Mouse (Mus musculus) erythroblast, embryonic 14.5 days (primary cell): Measurements from ENCODE around the gene Gpx8. TPM values are rescaled to one million over a fixed set of nuclear protein-coding genes. Genes with fewer than 3 reads are reported as not detected.
"Not testable (repeated sequence)": the region's sequence is repeated elsewhere in the genome, so short reads cannot be mapped to it uniquely, and the experiment has no call there.

Experiments
- H3K27me3 ChIP-seq: 2 replicates; pipeline ENCODE4 v1.6.1; 2012; ENCODE audit warnings: inconsistent platforms; ENCODE audit not compliant: control insufficient read depth
- H3K36me3 ChIP-seq: 2 replicates; pipeline ENCODE4 v1.6.1; 2012; ENCODE audit warnings: mild to moderate bottlenecking, inconsistent platforms; ENCODE audit not compliant: control insufficient read depth
- H3K4me1 ChIP-seq: 2 replicates; pipeline ENCODE4 v1.6.1; 2012; ENCODE audit warnings: inconsistent platforms; ENCODE audit not compliant: control insufficient read depth
- H3K4me3 ChIP-seq: replicated peaks from 2 replicates; pipeline ENCODE3; 2012; ENCODE audit warnings: moderate library complexity, mild to moderate bottlenecking, inconsistent platforms
- H3K9me3 ChIP-seq: 2 replicates; pipeline ENCODE4 v1.6.1; 2012; ENCODE audit warnings: low read length, inconsistent platforms, mixed read lengths; ENCODE audit not compliant: control insufficient read depth
- GATA1 ChIP-seq: IDR thresholded peaks from 2 replicates; pipeline ENCODE4 v1.6.1; 2012; ENCODE audit warnings: low read length, inconsistent platforms, mixed read lengths
- TAL1 ChIP-seq: IDR thresholded peaks from 3 replicates; pipeline ENCODE4 v1.6.1; 2012; ENCODE audit warnings: low read length, inconsistent platforms, mixed read lengths
- polyA plus RNA-seq: library from polyadenylated mRNA; stranded (reverse); fragments of >175 nt; gene quantifications from 2 replicates; pipeline ENCODE4 v1.2.3, GENCODE M21; 2012

Gpx8 gene
- polyA plus RNA-seq, 1 experiment, result not detected

DNA sequence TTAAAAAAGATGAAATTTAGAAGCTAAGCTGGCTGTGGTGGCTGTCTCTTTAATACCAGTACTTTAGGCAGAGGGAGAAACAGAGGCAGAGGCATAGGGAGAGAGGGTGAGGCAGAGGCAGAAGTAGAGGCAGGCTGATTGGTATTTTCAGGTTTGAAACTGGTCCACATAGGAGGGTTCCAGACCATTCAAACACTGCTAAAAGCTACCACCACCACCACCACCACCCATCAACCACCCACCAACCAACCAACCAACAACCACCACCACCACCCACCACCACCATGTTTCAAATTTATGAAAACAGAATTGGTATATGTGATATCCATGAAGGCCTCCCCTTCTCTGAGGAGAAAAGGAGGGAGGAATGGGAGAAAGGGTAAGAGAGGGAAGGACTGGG, 13.4 kb downstream of the Gpx8 start:
- Histone ChIP-seq H3K4me1 (peaks cover 18% of the 10 kb centered on the region), H3K9me3 (no peaks in the 10 kb centered on the region; the same call in 1 of the 2 replicates), H3K36me3 (no peaks in the 10 kb centered on the region), H3K27me3 (peaks cover 90% of the 10 kb centered on the region), H3K4me3 (no peak overlapping the region)
- TF ChIP-seq GATA1, result no peak
- no peak for TF ChIP-seq TAL1

DNA sequence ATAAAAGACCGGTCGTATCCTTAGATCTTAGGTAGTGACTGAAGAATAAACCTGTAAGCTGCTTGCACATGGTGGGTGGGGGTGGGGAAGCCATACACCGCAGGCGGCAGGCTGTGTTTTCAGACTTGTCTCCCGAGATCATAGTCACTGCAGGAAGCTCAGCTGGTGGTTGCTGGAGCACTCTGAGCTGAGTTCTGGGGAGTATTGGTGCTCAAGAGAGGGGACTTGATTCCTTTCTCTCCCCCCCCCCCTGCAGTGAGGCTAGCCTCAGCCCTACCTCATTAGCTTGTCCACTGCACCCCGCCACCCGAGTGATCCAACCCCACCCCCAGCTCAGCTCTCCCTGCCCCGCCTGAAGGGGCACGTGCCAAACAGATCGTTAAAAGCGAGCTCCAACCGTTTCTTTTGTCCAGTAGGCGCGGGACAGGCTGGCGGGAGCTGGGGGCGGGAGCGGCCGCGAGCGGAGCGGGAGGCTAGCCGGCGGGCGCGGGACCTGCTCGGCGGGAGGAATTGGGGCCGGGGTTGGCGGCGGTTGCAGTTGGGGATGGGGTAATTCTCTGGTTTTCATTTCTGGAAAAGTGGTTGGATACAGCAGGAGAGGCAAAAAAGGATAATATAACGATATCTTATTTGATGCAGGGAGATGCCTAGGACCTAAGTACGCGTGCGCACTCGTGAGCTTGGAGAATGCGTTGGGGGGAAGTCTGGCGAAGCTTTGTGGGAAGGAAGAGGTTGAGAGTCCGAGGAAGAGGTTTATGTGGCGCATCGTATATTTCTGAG, 14.2 kb downstream of the Gpx8 start:
- no peak for TF ChIP-seq GATA1
- TF ChIP-seq TAL1, result no peak
- Histone ChIP-seq H3K4me3 (peak overlapping the region; percentile 12), H3K27me3 (peaks cover 85% of the 10 kb centered on the region)

DNA sequence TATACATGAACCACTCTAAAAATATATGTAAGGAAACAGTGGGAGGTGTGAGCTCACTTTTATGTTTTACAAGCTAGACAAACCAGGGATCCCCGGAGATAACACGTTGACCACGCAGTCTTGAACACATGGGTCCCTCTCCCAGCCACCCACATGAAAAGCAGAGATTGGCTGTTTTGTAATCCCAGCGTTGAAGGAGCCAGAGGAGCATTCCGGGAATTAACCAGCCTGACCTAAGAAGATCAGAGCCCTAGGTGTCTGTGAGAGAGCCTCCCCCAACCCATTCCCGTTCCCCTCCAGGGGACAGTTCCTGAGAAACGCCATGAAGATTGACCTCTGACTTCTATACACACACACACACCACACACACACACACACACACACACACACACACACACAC, 14.9 kb downstream of the Gpx8 start:
- peaks cover 85% of the 10 kb centered on the region for H3K27me3 ChIP-seq
- TF ChIP-seq GATA1 (no peak), TAL1 (no peak)
- H3K9me3 ChIP-seq, result no peaks in the 10 kb centered on the region; the same call in 1 of the 2 replicates
- peaks cover 18% of the 10 kb centered on the region for H3K4me1 ChIP-seq
- H3K4me3 ChIP-seq, result no peak overlapping the region
- no peaks in the 10 kb centered on the region for H3K36me3 ChIP-seq

More for the DNA sequence above, 14.2 kb downstream of the Gpx8 start:
- no peaks in the 10 kb centered on the region; the same call in 1 of the 2 replicates for H3K9me3 ChIP-seq
- H3K36me3 ChIP-seq, result no peaks in the 10 kb centered on the region
- peaks cover 18% of the 10 kb centered on the region for H3K4me1 ChIP-seq

GRCm38 (mm10) chr13:113023274-113024143, 22.7 kb downstream of the Gpx8 start:
- H3K9me3 ChIP-seq, result no peaks in the 10 kb centered on the region
- no peak overlapping the region for H3K4me3 ChIP-seq
- H3K4me1 ChIP-seq, result peaks cover 2% of the 10 kb centered on the region
- TF ChIP-seq GATA1 (no peak), TAL1 (no peak)
- peaks cover 21% of the 10 kb centered on the region for H3K27me3 ChIP-seq
- no peaks in the 10 kb centered on the region for H3K36me3 ChIP-seq

- TF ChIP-seq GATA1 (no peak), TAL1 (no peak)
- Histone ChIP-seq H3K9me3 (no peaks in the 10 kb centered on the region), H3K4me3 (no peak overlapping the region), H3K27me3 (peaks cover 16% of the 10 kb centered on the region), H3K4me1 (peaks cover 2% of the 10 kb centered on the region), H3K36me3 (no peaks in the 10 kb centered on the region)
Measured at GRCm38 (mm10) chr13:113022467-113022866, 23.7 kb downstream of the Gpx8 start.

DNA sequence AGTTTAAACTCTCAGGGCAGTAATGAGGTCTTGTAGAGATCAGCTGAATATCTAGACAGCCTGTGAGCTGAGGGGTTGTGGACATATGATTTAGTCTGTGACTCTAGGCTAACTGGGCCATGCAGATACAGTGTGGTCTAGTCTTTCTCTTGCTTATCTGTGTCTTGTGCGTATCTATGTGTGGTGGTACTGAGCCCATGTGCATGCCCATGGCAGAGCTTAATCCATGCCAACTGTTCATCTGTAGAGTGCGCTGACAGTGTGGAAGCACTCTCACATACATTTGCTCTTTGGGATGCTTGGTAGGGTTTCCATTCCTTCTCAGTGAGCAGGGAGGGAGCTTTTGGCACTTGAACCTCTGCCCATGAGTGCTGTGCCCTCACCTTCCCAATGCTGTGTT, 24.7 kb downstream of the Gpx8 start:
- Histone ChIP-seq H3K4me1 (peaks cover 2% of the 10 kb centered on the region), H3K36me3 (no peaks in the 10 kb centered on the region), H3K4me3 (no peak overlapping the region), H3K9me3 (no peaks in the 10 kb centered on the region), H3K27me3 (peaks cover 13% of the 10 kb centered on the region)
- no peak for TF ChIP-seq GATA1
- TF ChIP-seq TAL1, result no peak

DNA sequence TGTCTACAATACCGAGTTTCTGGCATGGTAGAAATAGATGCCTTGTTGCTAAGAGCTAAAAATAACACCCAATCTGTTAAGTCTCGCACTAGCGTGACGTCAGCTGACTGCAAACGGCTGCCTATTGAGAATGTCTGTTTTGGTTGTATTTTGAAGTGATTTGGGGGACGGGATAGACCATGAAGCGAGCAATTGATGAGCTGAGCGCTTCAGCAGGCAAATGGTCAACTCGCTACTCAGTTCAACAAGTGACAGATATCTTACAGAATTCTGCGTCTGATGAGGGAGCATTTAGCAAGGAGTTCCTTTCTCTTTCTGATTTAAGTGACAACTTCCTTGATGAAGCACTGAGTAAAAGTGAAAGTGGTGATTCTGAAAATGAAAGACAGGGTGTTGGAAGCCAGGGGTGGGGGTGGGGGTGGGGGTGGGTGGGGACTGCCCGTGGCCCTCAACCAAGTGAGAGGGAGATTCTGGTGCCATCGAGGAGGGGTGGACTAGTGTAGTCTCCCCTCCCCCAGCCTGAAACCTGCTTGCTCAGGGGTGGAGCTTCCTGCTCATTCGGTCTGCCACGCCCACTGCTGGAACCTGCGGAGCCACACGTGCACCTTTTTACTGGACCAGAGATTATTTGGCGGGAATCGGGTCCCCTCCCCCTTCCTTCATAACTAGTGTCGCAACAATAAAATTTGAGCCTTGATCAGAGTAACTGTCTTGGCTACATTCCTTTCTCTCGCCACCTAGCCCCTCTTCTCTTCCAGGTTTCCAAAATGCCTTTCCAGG, 32.8 kb downstream of the Gpx8 start:
- peak overlapping the region; percentile 52 for H3K4me3 ChIP-seq
- H3K9me3 ChIP-seq, H3K4me1 ChIP-seq, H3K36me3 ChIP-seq, H3K27me3 ChIP-seq: not testable (repeated sequence)

DNA sequence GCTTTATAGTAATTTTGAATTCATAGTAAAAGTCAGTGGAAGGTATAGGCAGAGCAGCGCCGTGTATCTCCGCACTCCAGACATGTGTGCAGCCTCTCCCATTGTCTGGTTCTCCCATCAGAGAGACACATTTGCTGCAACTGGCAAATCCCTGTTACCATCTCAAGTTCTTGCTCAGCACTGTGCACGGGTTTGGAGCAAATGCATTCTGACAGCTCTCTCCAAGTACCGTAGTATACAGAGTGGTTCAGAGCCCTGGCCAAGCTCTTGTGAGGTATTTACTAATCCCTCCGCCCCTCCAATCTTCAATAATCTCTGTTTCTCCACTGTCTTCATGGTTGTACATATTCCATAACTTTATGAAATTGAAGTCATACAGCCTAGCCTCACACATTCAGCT, 33.5 kb downstream of the Gpx8 start:
- peaks cover 3% of the 10 kb centered on the region for H3K4me1 ChIP-seq
- no peak overlapping the region for H3K4me3 ChIP-seq
- no peaks in the 10 kb centered on the region for H3K9me3 ChIP-seq
- no peaks in the 10 kb centered on the region for H3K36me3 ChIP-seq
- no peak for TF ChIP-seq GATA1
- TF ChIP-seq TAL1, result no peak
- peaks cover 3% of the 10 kb centered on the region for H3K27me3 ChIP-seq
